Mouse (Mus musculus) T-cell, adult 2 months (primary cell): Measurements from ENCODE around the gene Cfap43.

Experiments
- DNase-seq: peaks from one replicate; pipeline ENCODE4 v3.0.0; 2022; ENCODE audit warnings: low spot score

Gene Cfap43

DNA sequence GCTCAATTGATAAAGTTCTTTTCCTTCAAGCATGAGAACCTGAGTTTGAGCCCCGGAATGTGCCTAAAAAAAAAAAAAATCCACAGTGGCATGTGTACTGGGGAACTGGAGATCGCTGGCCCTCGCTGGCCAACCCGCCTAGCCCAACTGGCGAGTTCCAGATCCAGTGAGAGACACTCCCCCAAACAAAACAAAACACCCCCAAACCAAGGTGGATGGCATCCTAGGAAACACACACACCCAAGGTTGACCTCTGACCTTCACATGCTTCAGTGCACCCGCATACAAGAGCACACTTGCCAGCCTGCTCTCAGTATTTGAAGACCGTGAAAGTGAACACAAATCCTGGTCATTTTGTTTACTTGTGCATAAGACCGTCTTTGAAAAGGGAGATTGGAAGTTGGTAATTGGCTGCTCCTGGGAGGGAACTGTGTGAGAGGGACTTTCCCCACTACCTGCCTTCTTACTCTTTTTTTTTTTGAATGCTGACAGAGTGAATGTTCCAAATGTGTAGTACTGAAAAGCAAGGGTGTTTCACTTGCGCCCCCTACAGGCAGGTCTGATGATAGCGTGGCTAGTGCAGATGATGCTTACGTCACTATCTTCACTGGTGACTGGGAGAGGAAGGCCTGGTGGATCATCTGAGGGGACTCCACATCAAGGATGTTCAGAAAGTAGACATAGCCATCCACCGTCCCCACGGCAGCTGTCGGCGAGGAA lies 123.9 kb downstream of the Cfap43 start:
- DNase-seq, result peak; percentile 76

GRCm38 (mm10) chr19:47794331-47794730 lies 124.8 kb downstream of the Cfap43 start:
- no peak for DNase-seq

DNA sequence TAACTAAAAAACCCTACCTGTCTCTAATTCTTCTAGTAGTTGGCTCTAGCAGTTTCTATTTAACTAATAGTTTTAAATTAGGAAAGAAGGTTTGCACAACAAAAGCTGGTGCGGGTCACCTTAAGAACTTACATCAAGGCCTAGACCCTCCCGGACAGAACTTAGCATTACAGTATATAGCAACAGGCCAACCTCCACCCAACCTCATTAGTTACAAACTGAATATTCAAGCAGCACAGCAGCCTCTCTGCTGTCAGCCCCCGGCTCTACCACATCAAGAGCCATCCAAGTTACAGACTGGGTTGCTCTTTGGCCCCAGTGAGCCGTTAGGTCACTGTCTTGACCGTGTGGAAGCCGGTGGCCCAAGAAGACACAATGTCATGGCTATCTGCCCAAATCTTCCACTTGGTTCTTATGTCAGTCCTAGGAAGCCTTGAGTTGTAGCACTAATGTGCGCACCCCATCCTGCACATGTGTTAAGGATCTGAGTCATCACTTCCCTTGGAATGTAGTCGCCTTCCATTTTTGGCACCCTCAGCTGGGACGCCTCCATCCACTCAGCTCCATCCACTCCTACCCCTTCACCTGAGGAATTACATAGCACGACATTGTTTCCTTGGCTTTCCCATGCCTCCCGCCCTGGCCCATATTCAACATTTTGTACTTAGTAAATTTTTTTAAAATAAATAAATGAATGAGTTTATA lies 128.6 kb downstream of the Cfap43 start:
- no peak for DNase-seq

- no peak for DNase-seq
These were observed 135.2 kb downstream of the Cfap43 start for GRCm38 (mm10) chr19:47783898-47784297.

- no peak for DNase-seq
These were observed 138.1 kb downstream of the Cfap43 start for GRCm38 (mm10) chr19:47780972-47781371.

- DNase-seq, result no peak
These were observed 138.9 kb downstream of the Cfap43 start for GRCm38 (mm10) chr19:47780145-47780544.

- DNase-seq, result no peak
These were observed 141.2 kb downstream of the Cfap43 start for GRCm38 (mm10) chr19:47777847-47778246.

DNA sequence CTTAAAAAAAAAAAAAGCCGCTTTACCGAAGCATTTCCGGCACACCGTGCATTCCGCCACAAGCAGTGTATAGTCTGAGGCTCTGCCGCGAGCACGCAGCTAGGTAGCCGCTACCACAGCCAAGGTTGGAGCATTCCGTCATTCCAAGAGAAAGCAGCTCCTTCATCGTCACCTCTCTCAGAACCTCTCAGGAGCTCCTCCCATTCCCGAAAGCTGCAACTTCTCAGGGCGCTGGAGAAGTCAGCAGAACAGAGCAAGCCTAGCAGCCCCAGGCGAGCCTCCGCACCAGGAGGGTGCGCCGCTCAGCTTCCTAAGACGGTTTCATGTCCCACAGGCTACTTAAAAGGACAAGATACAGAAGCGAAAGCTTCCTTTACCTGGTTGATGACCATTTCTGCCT lies 163.5 kb downstream of the Cfap43 start:
- no peak for DNase-seq

DNA sequence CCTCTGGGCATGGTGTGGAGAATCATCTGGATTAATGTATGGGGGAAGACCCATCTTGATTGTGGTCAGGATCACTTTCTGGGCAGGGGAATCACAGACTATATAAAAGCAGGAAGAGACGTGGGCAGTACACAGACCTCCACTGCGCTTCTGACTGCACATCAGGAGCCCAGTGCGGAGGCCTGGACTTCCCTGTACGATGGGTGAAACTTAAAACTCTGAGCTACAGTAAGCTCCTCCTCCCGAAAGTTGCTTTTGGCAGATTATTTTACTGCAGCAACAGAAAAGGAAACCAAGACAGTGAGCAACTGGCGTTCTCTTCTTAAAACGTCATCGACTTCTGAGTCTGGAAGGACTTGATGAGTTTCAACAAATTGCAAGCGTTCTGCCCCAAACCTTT lies 164.2 kb downstream of the Cfap43 start:
- no peak for DNase-seq

GRCm38 (mm10) chr19:47753921-47754320 lies 165.2 kb downstream of the Cfap43 start:
- DNase-seq, result no peak

GRCm38 (mm10) chr19:47752456-47752855 lies 166.6 kb downstream of the Cfap43 start:
- no peak for DNase-seq

DNA sequence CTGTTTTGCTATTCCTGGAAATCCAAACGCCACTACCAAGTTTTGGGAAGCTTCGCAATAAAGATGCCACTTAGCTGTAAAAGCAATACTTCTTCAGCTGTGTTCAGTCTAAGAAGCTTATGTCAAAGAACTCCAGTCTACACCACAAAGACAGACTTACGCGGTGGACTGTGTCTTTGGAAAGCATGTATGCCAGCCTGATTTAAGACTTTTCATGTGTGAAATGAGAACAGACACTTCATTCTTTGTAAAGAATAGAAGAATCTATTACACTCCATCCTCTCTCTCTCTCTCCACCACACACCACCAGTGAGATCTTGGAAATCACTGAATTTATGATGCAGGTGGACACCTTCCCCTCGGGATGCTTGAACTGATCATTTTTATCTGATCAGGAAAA lies 168.7 kb downstream of the Cfap43 start:
- no peak for DNase-seq

DNA sequence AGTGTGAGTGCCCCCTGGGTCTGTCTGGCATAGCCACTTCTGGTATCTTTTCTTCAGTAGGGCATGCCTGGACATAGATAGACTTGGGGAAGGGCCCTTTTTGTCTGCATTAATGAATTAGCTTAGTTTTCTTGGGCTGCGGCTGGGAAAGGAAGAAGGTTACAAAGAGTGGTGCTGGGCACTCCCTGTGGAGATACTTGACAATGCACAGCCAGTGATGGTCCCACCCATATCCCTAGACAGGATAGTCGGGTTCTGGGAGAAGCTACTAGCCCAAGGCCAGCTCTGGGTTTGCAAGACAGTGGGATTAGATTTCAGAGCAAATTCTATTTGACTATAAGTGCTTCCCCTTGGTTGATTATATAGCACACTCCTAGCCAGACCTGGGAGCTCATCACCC lies 170.1 kb downstream of the Cfap43 start:
- DNase-seq, result no peak

GRCm38 (mm10) chr19:47747072-47747471 lies 172.0 kb downstream of the Cfap43 start:
- no peak for DNase-seq

GRCm38 (mm10) chr19:47731931-47732330 lies 187.2 kb downstream of the Cfap43 start:
- no peak for DNase-seq

DNA sequence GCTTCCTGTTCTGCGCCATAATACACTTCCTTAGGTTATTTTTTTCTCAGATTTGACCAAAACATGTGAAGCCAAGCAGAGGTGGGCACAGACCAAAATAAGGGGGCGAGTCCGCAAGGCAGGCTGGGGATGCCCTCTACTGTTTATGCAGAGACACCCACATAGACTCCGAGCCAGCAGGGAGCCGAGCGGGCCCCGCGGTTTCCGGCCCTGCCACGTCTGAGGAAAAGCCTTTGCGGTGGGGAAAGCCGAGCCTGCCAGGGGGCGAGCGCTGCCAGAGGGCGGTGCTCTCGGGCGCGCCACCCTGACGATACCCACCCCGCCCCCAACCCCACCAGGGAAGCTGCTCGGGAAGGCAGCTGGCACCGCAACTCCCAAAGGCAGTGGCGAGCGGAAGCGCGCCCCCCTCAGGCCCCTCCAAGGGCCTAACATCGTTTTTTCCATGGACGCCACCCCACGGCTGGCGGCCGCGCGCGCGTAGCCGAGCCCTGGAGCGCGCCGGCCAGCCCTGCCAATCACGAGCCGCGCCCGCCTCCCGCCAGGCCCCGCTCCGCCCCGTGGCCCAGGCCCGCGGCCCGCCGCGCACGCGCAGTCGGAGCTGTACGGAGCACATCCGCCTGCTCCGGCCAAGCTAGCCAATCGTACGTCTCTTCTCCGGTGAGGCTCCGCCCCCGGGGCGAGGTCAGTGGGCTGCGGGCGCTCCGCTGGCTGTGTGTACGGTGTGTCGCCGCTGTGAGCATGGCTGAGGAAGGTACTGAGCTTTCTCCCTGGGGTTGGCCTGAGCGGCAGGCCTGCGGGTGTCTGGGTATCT lies 187.8 kb downstream of the Cfap43 start, which contains the start of gene Sfr1:
TSS of gene Sfr1 (plus strand) at position 612 of the 811 bp plus-strand sequence.
- peak; percentile 99 for DNase-seq

DNA sequence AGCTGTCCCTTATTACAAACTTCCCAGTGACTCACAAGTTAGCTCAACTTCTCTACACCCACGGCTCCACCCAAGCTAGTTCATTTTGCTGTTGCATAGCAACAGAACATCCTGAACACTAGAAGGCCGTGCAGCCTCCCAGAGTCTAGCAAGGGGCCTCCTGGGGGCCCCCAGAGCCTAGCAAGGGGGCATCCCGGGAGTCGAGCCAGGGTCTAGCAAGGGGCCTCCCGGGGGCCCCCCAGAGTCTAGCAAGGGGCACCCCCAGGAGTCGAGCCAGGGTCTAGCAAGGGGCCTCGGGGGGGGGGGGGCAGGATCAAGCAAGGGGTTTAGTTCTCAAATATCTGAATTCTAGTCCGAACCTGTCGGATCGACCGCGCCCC lies 188.4 kb downstream of the Cfap43 start:
- DNase-seq, result peak; percentile 74

GRCm38 (mm10) chr19:47725643-47726140 lies 193.4 kb downstream of the Cfap43 start:
- DNase-seq, result no peak

GRCm38 (mm10) chr19:47724903-47725302 lies 194.2 kb downstream of the Cfap43 start:
- DNase-seq, result no peak

DNA sequence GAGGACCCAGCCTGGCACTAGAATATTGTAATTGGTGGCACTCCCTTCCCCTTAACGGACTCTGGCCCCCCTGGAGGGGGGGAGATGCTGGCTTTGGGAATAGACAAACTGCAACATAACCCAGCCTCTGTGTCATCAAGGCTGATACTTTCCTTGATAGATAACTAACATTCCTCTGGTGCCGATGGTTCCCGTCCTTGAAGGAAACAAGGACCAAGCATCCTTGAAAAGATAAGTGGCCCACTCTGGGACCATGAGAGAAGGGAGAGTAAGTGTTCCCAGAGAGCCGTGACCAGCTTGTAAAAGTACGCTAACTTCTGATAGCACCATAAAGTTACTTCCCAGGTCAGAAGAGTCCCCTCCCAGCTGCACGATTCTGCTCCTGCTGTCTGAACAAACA lies 196.6 kb downstream of the Cfap43 start:
- DNase-seq, result no peak

DNA sequence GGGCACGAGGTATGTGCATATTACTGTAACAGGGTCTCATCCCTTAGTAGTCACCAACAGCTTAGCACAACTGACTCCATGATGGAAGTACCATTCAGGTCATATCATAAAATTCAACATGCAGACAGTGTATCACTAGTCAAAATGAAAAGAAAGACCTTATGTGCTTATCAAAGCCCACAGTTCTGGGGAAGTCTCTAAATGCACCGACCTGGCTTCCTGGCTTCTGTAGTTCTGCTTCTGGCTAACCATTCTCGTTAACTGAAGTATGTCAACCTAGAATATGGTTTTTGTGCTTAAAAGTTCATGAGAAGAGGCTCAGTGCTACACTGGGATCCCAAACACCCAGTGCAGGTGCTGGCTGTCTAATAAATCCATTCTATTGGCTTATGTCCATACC lies 199.9 kb downstream of the Cfap43 start:
- no peak for DNase-seq

DNA sequence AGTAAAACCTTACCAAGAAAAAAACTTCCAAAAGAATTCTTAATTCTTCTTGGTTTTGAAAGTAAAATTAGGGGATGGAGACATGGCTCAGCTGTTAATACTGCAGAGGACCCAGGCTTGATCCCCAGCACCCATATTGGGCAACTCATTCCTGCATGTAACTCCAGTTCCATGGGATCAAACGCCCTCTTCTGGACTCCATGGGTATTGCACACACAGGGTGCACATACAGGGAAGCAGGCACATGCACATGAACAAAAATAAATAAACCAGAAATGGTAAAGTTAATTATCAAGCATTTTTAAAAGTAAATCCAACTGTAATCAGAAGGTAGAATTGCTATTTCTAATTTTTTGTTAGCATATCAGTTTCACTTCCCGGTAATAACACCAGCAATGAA lies 202.9 kb downstream of the Cfap43 start:
- DNase-seq, result no peak

DNA sequence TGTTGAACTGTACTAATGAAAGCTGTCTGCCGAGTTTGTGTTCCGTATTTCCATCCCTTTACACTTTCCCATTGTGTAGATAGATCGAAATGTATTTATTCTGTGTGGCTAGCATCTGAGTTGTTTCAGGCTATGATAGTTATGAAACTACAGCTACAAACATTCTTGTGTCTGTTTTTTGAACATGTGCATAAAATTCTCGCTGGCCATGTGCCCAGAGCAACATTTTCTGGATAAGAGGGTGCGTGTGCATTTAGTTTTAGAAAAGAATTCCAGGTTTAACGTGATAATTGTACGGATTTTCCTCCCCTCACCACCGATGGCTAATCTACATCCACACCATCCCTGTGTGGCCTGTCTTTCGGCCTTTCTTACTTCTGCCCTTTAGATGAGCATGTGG lies 205.6 kb downstream of the Cfap43 start:
- DNase-seq, result no peak
